Mouse (Mus musculus) bone marrow, adult 2 months (tissue): Measurements from ENCODE around the gene Tbc1d30.

Source experiments
- CTCF ChIP-seq: fragments of 200-500 bp; IDR thresholded peaks from 2 replicates; pipeline ENCODE4 v1.5.1; 2011; ENCODE audit warnings: low read length, control low read depth; ENCODE audit not compliant: control insufficient read depth, insufficient read depth
- POLR2A ChIP-seq: fragments of 200-500 bp; IDR thresholded peaks from 2 replicates; pipeline ENCODE4 v1.6.1; 2011; ENCODE audit warnings: low read depth, mild to moderate bottlenecking, control low read depth, low read length, borderline replicate concordance; ENCODE audit not compliant: control insufficient read depth

- TF ChIP-seq CTCF (no peak), POLR2A (no peak)
Observed at GRCm38 (mm10) chr10:121314186-121314585, 36.9 kb downstream of the Tbc1d30 start.
